In the genomic region with DNA sequence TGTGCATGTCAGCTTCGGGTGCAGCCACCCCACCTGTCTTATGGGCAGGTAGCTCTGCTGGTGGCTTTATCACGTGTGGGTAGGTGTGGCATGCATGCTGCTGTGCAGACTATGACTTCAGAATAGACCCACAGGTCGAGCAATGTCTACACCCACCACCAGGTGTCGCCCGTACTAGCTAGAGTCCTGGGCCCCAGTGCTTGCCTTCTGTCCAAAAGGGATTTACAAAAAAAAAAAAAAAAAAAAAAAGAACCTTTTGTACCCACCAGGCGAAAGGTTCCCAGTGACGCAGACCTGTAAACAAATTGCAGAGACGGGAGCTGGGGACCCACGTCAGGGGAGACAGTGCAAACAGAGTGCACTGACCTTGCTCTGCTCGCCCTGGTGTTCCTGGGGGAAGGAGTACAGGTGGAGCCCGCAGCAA, we compare ENCODE assay signal across 8 mouse cellular contexts. TPM values are rescaled to one million over a fixed set of nuclear protein-coding genes. Genes with fewer than 3 reads are reported as not detected.
DNase-seq lines count a peak whose midpoint lies in the region; ATAC-seq and TF ChIP-seq lines count a peak whose summit lies in the region.

No protein-coding gene starts in this region.

- 24% methylated on average over 11 of the region's 11 CpGs for WGBS in heart, adult 2 months
- 19% methylated on average over 11 of the region's 11 CpGs for WGBS in kidney, embryonic 15.5 days
- 16% methylated on average over 11 of the region's 11 CpGs for WGBS in limb, embryonic 15.5 days
- 17% methylated on average over 11 of the region's 11 CpGs for whole genome bisulfite sequencing in midbrain, postnatal 0 days

- H3K4me2 ChIP-seq in kidney, embryonic 15.5 days = no peak overlapping the region
- H3K4me2 ChIP-seq in limb, embryonic 15.5 days = no peak overlapping the region
- no peak overlapping the region for H3K4me2 ChIP-seq in midbrain, postnatal 0 days (ENCODE audit: low read depth, low read length, poor library complexity, severe bottlenecking)

- peak; percentile 82 for TF ChIP-seq CTCF in heart, adult 2 months (IDR thresholded peaks at IDR 0.05)
- TF ChIP-seq CTCF in midbrain, postnatal 0 days (IDR thresholded peaks at IDR 0.05) = peak; percentile 80

- peak; percentile 85 for DNase-seq in 3T3-L1 (ENCODE audit: low read depth, low spot score)
- DNase-seq in adrenal gland, adult 8-10 months = peak; percentile 68
- DNase-seq in embryo, embryonic 9.5 days (ENCODE audit: extremely low spot score) = peak; percentile 62
- peak; percentile 73 to 84 for DNase-seq in heart, adult 2 months
- peak; percentile 84 for DNase-seq in midbrain, postnatal 0 days (ENCODE audit: low spot score)
- peak; percentile 48 for DNase-seq in splenic B cell, adult 2 months (ENCODE audit: low read depth, low spot score)

- 0 out of 2 replicates have a peak, but pooled peaks have one; percentile 15 for TF ChIP-seq EP300 in heart, adult 2 months (IDR thresholded peaks at IDR 0.05; ENCODE audit: insufficient read depth, low read depth, low read length)

- intact Hi-C loops in heart, adult 2 months (cut with DNase I) = loop anchor here (10.0 kb wide), 1 partner anchor 140 kb away; no protein-coding TSS in a partner anchor

- H3K4me1 ChIP-seq in heart, adult 2 months (ENCODE audit: control insufficient read depth, insufficient read depth, low read length) = no peaks in the 10 kb centered on the region
- no peaks in the 10 kb centered on the region for H3K4me1 ChIP-seq in kidney, embryonic 15.5 days
- no peaks in the 10 kb centered on the region for H3K4me1 ChIP-seq in limb, embryonic 15.5 days
- H3K4me1 ChIP-seq in midbrain, postnatal 0 days (ENCODE audit: insufficient read depth, low read length) = no peaks in the 10 kb centered on the region

- H3K79me2 ChIP-seq in heart, adult 2 months (replicated peaks; ENCODE audit: control insufficient read depth, insufficient read depth, low read length) = no peaks in the 10 kb centered on the region

- no peak overlapping the region for H3K9ac ChIP-seq in heart, adult 2 months (ENCODE audit: low read depth, low read length)
- no peak overlapping the region for H3K9ac ChIP-seq in kidney, embryonic 15.5 days
- no peak overlapping the region for H3K9ac ChIP-seq in limb, embryonic 15.5 days
- no peak overlapping the region for H3K9ac ChIP-seq in midbrain, postnatal 0 days (replicated peaks; ENCODE audit: low read length, poor library complexity, severe bottlenecking)

- ATAC-seq in kidney, embryonic 15.5 days (replicated peaks; ENCODE audit: low FRiP score) = 0 out of 2 replicates have a peak, but pooled peaks have one; percentile 12
- peak; percentile 27; the same call in 1 of the 2 replicates for ATAC-seq in limb, embryonic 15.5 days (ENCODE audit: insufficient number of reproducible peaks, low FRiP score, low TSS enrichment, low read depth)
- ATAC-seq in midbrain, postnatal 0 days (ENCODE audit: low FRiP score) = peak; percentile 72

- no peaks in the 10 kb centered on the region for H3K9me3 ChIP-seq in kidney, embryonic 15.5 days (replicated peaks)
- no peaks in the 10 kb centered on the region for H3K9me3 ChIP-seq in limb, embryonic 15.5 days
- no peaks in the 10 kb centered on the region for H3K9me3 ChIP-seq in midbrain, postnatal 0 days (ENCODE audit: low read length)

- no peak overlapping the region for H3K27ac ChIP-seq in heart, adult 2 months
- H3K27ac ChIP-seq in kidney, embryonic 15.5 days = no peak overlapping the region
- H3K27ac ChIP-seq in limb, embryonic 15.5 days = no peak overlapping the region
- H3K27ac ChIP-seq in midbrain, postnatal 0 days (ENCODE audit: low read depth, low read length) = no peak overlapping the region

- no peak for TF ChIP-seq POLR2A in heart, adult 2 months (IDR thresholded peaks at IDR 0.05; ENCODE audit: insufficient read depth, low read depth, low read length)

- H3K4me3 ChIP-seq in heart, adult 2 months = no peak overlapping the region
- no peak overlapping the region for H3K4me3 ChIP-seq in kidney, embryonic 15.5 days (replicated peaks)
- H3K4me3 ChIP-seq in limb, embryonic 15.5 days = no peak overlapping the region
- H3K4me3 ChIP-seq in midbrain, postnatal 0 days (ENCODE audit: low read depth, low read length) = no peak overlapping the region

- no peaks in the 10 kb centered on the region for H3K36me3 ChIP-seq in heart, adult 2 months (ENCODE audit: control insufficient read depth, insufficient read depth, low read length)
- no peaks in the 10 kb centered on the region for H3K36me3 ChIP-seq in kidney, embryonic 15.5 days
- H3K36me3 ChIP-seq in limb, embryonic 15.5 days = no peaks in the 10 kb centered on the region
- no peaks in the 10 kb centered on the region for H3K36me3 ChIP-seq in midbrain, postnatal 0 days (ENCODE audit: insufficient read depth, low read length)
- no peaks in the 10 kb centered on the region for H3K36me3 ChIP-seq in splenic B cell, adult 2 months (ENCODE audit: control insufficient read depth, insufficient read depth, low read length, poor library complexity, severe bottlenecking)

- no peaks in the 10 kb centered on the region for H3K27me3 ChIP-seq in heart, adult 2 months (ENCODE audit: control insufficient read depth, insufficient read depth, low read length)
- no peaks in the 10 kb centered on the region for H3K27me3 ChIP-seq in kidney, embryonic 15.5 days
- no peaks in the 10 kb centered on the region for H3K27me3 ChIP-seq in limb, embryonic 15.5 days
- H3K27me3 ChIP-seq in midbrain, postnatal 0 days (ENCODE audit: insufficient read depth, low read length) = no peaks in the 10 kb centered on the region
- no peaks in the 10 kb centered on the region for H3K27me3 ChIP-seq in splenic B cell, adult 2 months (ENCODE audit: control insufficient read depth, insufficient read depth, low read length, poor library complexity, severe bottlenecking)

RNA-seq across cellular contexts. Expression of a gene that starts 6.6 kb away (rescaled TPM):
- total RNA-seq in adrenal gland, adult 8-10 months (2022) = 1 to 10 TPM in 1 of 4 experiments, under 1 TPM in 2, not detected in 1; 0.23 to 2.5 (median 0.30) TPM
- total RNA-seq in heart, adult 2 months (2021) = under 1 TPM; 0.16 to 0.18 TPM
- 0.44 and 0.80 TPM in 2 replicates for polyA plus RNA-seq in heart, adult 2 months (2012; rRNA removed)
- polyA plus RNA-seq in kidney, embryonic 15.5 days (2015; fragmentation: Nextera tagmentation; extraction: Ambion mirVana) = 0.30 and 0.58 TPM in 2 replicates
- polyA plus RNA-seq in limb, embryonic 15.5 days (2015; fragmentation: Nextera tagmentation; extraction: Ambion mirVana) = 0.44 and 1.0 TPM in 2 replicates
- total RNA-seq in midbrain, postnatal 0 days (2014; rRNA removed) = 3.5 and 22.7 TPM in 2 replicates
- 7.9 TPM in 2 replicates for polyA plus RNA-seq in midbrain, postnatal 0 days (2015; fragmentation: Nextera tagmentation; extraction: Ambion mirVana)

RNA-seq across cellular contexts. Expression of a gene that starts 27.2 kb away (rescaled TPM):
- 10 to 100 TPM; 18.3 to 30.6 (median 27.6) TPM for total RNA-seq in adrenal gland, adult 8-10 months (2022)
- total RNA-seq in heart, adult 2 months (2021) = 10 to 100 TPM; 64.7 to 67.4 TPM
- polyA plus RNA-seq in heart, adult 2 months (2012; rRNA removed) = 54.7 and 60.2 TPM in 2 replicates
- 11.7 and 12.6 TPM in 2 replicates for polyA plus RNA-seq in kidney, embryonic 15.5 days (2015; fragmentation: Nextera tagmentation; extraction: Ambion mirVana)
- polyA plus RNA-seq in limb, embryonic 15.5 days (2015; fragmentation: Nextera tagmentation; extraction: Ambion mirVana) = 5.9 and 6.0 TPM in 2 replicates
- 34.2 and 35.1 TPM in 2 replicates for total RNA-seq in midbrain, postnatal 0 days (2014; rRNA removed)
- polyA plus RNA-seq in midbrain, postnatal 0 days (2015; fragmentation: Nextera tagmentation; extraction: Ambion mirVana) = 20.6 and 22.3 TPM in 2 replicates

RNA-seq across cellular contexts. Expression of a gene that starts 51.0 kb away (rescaled TPM):
- 100 to 1,000 TPM; 137 to 222 (median 182) TPM for total RNA-seq in adrenal gland, adult 8-10 months (2022)
- 1 to 10 TPM; 2.5 to 3.7 TPM for total RNA-seq in heart, adult 2 months (2021)
- 3.2 and 7.5 TPM in 2 replicates for polyA plus RNA-seq in heart, adult 2 months (2012; rRNA removed)
- 11.2 and 13.8 TPM in 2 replicates for polyA plus RNA-seq in kidney, embryonic 15.5 days (2015; fragmentation: Nextera tagmentation; extraction: Ambion mirVana)
- polyA plus RNA-seq in limb, embryonic 15.5 days (2015; fragmentation: Nextera tagmentation; extraction: Ambion mirVana) = 1.9 and 2.7 TPM in 2 replicates
- total RNA-seq in midbrain, postnatal 0 days (2014; rRNA removed) = 111 and 125 TPM in 2 replicates
- polyA plus RNA-seq in midbrain, postnatal 0 days (2015; fragmentation: Nextera tagmentation; extraction: Ambion mirVana) = 83.8 and 101 TPM in 2 replicates

Comparison
In these comparisons a context has a peak if more than half of its experiments do, and no peak if none do; other contexts are left out.
1. ATAC-seq: peak in every context shown above with its lines; median percentile 72 in midbrain, postnatal 0 days; 27 in limb, embryonic 15.5 days; 12 in kidney, embryonic 15.5 days.